Comparison of ENCODE assay signal across 9 mouse cellular contexts in the genomic region with DNA sequence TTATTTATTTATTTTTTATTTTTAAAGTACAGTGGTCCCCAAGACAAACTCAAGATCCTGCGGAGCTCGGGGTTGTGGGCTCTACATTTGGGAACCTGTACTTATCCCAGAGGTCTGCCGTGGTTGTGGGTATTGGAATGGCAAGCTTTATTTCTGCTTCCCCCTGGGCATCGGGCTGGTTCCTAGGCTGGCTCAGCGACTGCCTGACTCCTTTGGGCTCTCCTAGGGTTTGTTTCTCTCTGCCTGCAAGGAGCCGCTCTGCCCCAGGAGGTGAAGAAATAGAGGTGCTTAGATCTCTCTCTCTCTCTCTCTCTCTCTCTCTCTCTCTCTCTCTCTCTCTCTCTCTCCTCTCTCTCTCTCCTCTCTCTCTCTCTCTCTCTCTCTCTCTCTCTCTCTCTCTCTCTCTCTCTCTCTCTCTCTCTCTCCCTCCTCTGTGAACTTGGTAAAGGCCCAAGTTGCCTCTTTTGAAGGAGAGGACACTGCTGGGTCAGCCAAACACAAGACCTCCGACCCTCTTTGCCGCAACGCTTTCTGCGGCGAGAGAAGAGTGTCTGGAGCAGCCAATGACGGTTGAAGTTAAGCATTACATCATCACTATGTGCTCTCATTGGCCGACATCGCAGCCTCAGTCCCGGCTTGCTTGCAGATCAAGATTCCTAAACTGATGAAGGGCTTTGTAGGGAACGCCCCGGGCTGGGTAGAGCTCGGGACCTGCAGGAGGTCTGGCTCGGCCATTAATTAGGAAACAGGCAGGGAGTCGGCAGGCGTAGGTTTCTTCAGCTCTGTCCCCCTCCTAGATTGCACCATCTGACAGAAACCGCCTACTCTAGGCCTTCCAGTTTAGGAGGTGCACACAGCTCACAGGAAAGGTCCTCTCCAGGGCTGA. TPM values are rescaled to one million over a fixed set of nuclear protein-coding genes. Genes with fewer than 3 reads are reported as not detected.
A peak's percentile ranks its signal among the peaks of the same experiment; 100 is the strongest.
DNase-seq lines count a peak whose midpoint lies in the region; ATAC-seq and TF ChIP-seq lines count a peak whose summit lies in the region.
"Had no signal": no experiment of that assay in that cellular context is flagged by ENCODE, and none has a peak within 500 bp of the region (broad histone marks: within the 10 kb centered on the region; RNA-seq: fewer than 3 reads in every experiment).

No protein-coding gene starts in this region.

- H3K4me2 ChIP-seq in forebrain, embryonic 14.5 days (ENCODE audit: low read length), result peak overlapping the region; percentile 41
- peak overlapping the region; percentile 32 for H3K4me2 ChIP-seq in liver, embryonic 15.5 days
- peak overlapping the region; percentile 55 for H3K4me2 ChIP-seq in neural tube, embryonic 12.5 days (replicated peaks)

- peaks cover 17% of the 10 kb centered on the region for H3K9me3 ChIP-seq in E14TG2a.4 (ENCODE audit: low read length)
- no peaks in the 10 kb centered on the region for H3K9me3 ChIP-seq in forebrain, embryonic 14.5 days (replicated peaks; ENCODE audit: control insufficient read depth, low read length)
- H3K9me3 ChIP-seq in liver, embryonic 15.5 days (replicated peaks), result no peaks in the 10 kb centered on the region
- no peaks in the 10 kb centered on the region for H3K9me3 ChIP-seq in neural tube, embryonic 12.5 days
- H3K9me3 ChIP-seq: G1E had no signal

- WGBS in forebrain, embryonic 14.5 days, result 8% methylated on average over 22 of the region's 22 CpGs
- WGBS in liver, embryonic 15.5 days (ENCODE audit: insufficient replicate concordance), result 12% methylated on average over 22 of the region's 22 CpGs
- 10% methylated on average over 22 of the region's 22 CpGs for WGBS in neural tube, embryonic 12.5 days

- TF ChIP-seq CTCF in E14TG2a.4 (conservative IDR thresholded peaks at IDR 0.05; ENCODE audit: low read length), result no peak

- H3K36me3 ChIP-seq in E14TG2a.4 (ENCODE audit: insufficient read depth, low read length), result no peaks in the 10 kb centered on the region
- no peaks in the 10 kb centered on the region for H3K36me3 ChIP-seq in forebrain, embryonic 14.5 days (ENCODE audit: control insufficient read depth, insufficient read depth, low read length)
- H3K36me3 ChIP-seq in liver, embryonic 15.5 days (replicated peaks), result no peaks in the 10 kb centered on the region
- H3K36me3 ChIP-seq in neural tube, embryonic 12.5 days, result no peaks in the 10 kb centered on the region
- H3K36me3 ChIP-seq: G1E had no signal

- H3K4me3 ChIP-seq in E14TG2a.4 (replicated peaks; ENCODE audit: low read length), result peak overlapping the region; percentile 43
- H3K4me3 ChIP-seq in forebrain, embryonic 14.5 days (ENCODE audit: low read depth, low read length), result peak overlapping the region; percentile 11
- no peak overlapping the region for H3K4me3 ChIP-seq in liver, embryonic 15.5 days (replicated peaks)
- H3K4me3 ChIP-seq in neural tube, embryonic 12.5 days, result 0 out of 2 replicates have a peak overlapping the region, but pooled peaks have one; percentile 9

- peaks cover 21% of the 10 kb centered on the region for H3K27me3 ChIP-seq in E14TG2a.4 (ENCODE audit: insufficient read depth, low read length)
- no peaks in the 10 kb centered on the region for H3K27me3 ChIP-seq in forebrain, embryonic 14.5 days (replicated peaks; ENCODE audit: control insufficient read depth, insufficient read depth, low read length)
- peaks cover 9% of the 10 kb centered on the region for H3K27me3 ChIP-seq in liver, embryonic 15.5 days
- no peaks in the 10 kb centered on the region for H3K27me3 ChIP-seq in neural tube, embryonic 12.5 days (replicated peaks)

- peak; percentile 93 for ATAC-seq in forebrain, embryonic 14.5 days
- no peak for ATAC-seq in liver, embryonic 15.5 days (ENCODE audit: insufficient read depth)
- peak; percentile 96 for ATAC-seq in neural tube, embryonic 12.5 days (ENCODE audit: low FRiP score, low read depth)

- DNase-seq in cerebellum, adult 11 months, result peak; percentile 80
- DNase-seq in forebrain, embryonic 14.5 days (ENCODE audit: low spot score), result peak; percentile 96
- peak; percentile 42 to 44 for DNase-seq in heart, postnatal 14 days
- peak; percentile 19 to 42 for DNase-seq in kidney, postnatal 36 days
- peak; percentile 15 for DNase-seq in thymus, postnatal 36 days

- H3K4me1 ChIP-seq in E14TG2a.4 (replicated peaks; ENCODE audit: low read depth, low read length), result peaks cover 55% of the 10 kb centered on the region
- peaks cover 18% of the 10 kb centered on the region for H3K4me1 ChIP-seq in forebrain, embryonic 14.5 days (ENCODE audit: control insufficient read depth, insufficient read depth, low read length)
- 0 out of 2 replicates have a peak, but pooled peaks cover 3% of the 10 kb centered on the region for H3K4me1 ChIP-seq in liver, embryonic 15.5 days (replicated peaks)
- peaks cover 12% of the 10 kb centered on the region for H3K4me1 ChIP-seq in neural tube, embryonic 12.5 days

- H3K27ac ChIP-seq in forebrain, embryonic 14.5 days (ENCODE audit: low read depth, low read length), result peak overlapping the region; percentile 73; the same call in 1 of the 2 replicates
- no peak overlapping the region for H3K27ac ChIP-seq in liver, embryonic 15.5 days (replicated peaks)
- H3K27ac ChIP-seq in neural tube, embryonic 12.5 days, result peak overlapping the region; percentile 53

- intact Hi-C loops in heart, postnatal 14 days (cut with DNase I), result no loop called here

- H3K9ac ChIP-seq in forebrain, embryonic 14.5 days (ENCODE audit: low read length), result peak overlapping the region; percentile 4; the same call in 1 of the 2 replicates
- no peak overlapping the region for H3K9ac ChIP-seq in liver, embryonic 15.5 days
- H3K9ac ChIP-seq in neural tube, embryonic 12.5 days, result no peak overlapping the region

RNA-seq across cellular contexts. Expression of a gene that starts 42.9 kb away (rescaled TPM):
- polyA plus RNA-seq in forebrain, embryonic 14.5 days (2014; fragmentation: Nextera tagmentation; extraction: Ambion mirVana), result 2,256 and 2,267 TPM in 2 replicates
- 100 to 1,000 TPM; 282 to 334 TPM for total RNA-seq in heart, postnatal 14 days (2021)
- 390 and 490 TPM in 2 replicates for polyA plus RNA-seq in liver, embryonic 15.5 days (2015; fragmentation: Nextera tagmentation; extraction: Ambion mirVana)
- polyA plus RNA-seq in neural tube, embryonic 12.5 days (2016; fragmentation: Nextera tagmentation; extraction: Ambion mirVana), result 1,755 and 1,801 TPM in 2 replicates

Comparison
In these comparisons a context has a peak if more than half of its experiments do, and no peak if none do; other contexts are left out.
1. DNase-seq: peak in every context shown above with its lines; median percentile 96 in forebrain, embryonic 14.5 days; 80 in cerebellum, adult 11 months; 43 in heart, postnatal 14 days; 30 in kidney, postnatal 36 days; 15 in thymus, postnatal 36 days.